Mouse (Mus musculus) spleen, adult 12 weeks (tissue): ENCODE results near the gene Oard1.

Experiments used
- DNase-seq: peaks from one replicate; pipeline ENCODE4 v3.0.0; 2022; ENCODE audit warnings: low spot score

Oard1 gene

GRCm38 (mm10) chr17:48409380-48410298 lies at the start of gene Oard1, which contains the start of gene Nfya:
TSS of gene Oard1 (plus strand) at chr17:48410014.
TSS of gene Nfya (minus strand) at chr17:48409906.
- peak; percentile 100 for DNase-seq

GRCm38 (mm10) chr17:48360462-48360861 lies 49.4 kb upstream of the Oard1 start:
- DNase-seq, result no peak

- no peak for DNase-seq
Measured at GRCm38 (mm10) chr17:48362346-48362745, 47.5 kb upstream of the Oard1 start.

- DNase-seq, result no peak
Measured at GRCm38 (mm10) chr17:48362966-48363365, 46.8 kb upstream of the Oard1 start.

GRCm38 (mm10) chr17:48363421-48363965 lies 46.3 kb upstream of the Oard1 start:
- DNase-seq, result no peak

GRCm38 (mm10) chr17:48365511-48366155 lies 44.2 kb upstream of the Oard1 start:
- no peak for DNase-seq

GRCm38 (mm10) chr17:48366806-48367205 lies 43.0 kb upstream of the Oard1 start:
- DNase-seq, result no peak

- DNase-seq, result no peak
Measured at GRCm38 (mm10) chr17:48371621-48372020, 38.2 kb upstream of the Oard1 start.

- no peak for DNase-seq
Measured at GRCm38 (mm10) chr17:48372987-48373386, 36.8 kb upstream of the Oard1 start.

- DNase-seq, result no peak
Measured at GRCm38 (mm10) chr17:48376102-48376501, 33.7 kb upstream of the Oard1 start.

GRCm38 (mm10) chr17:48379050-48379449 lies 30.8 kb upstream of the Oard1 start:
- no peak for DNase-seq

GRCm38 (mm10) chr17:48385786-48386461 lies 23.9 kb upstream of the Oard1 start:
- DNase-seq, result no peak

- no peak for DNase-seq
Measured at GRCm38 (mm10) chr17:48388666-48389065, 21.1 kb upstream of the Oard1 start.

GRCm38 (mm10) chr17:48389442-48389841 lies 20.4 kb upstream of the Oard1 start:
- DNase-seq, result no peak

- DNase-seq, result no peak
Measured at GRCm38 (mm10) chr17:48391446-48391845, 18.4 kb upstream of the Oard1 start.

- DNase-seq, result no peak
Measured at GRCm38 (mm10) chr17:48392616-48393015, 17.2 kb upstream of the Oard1 start.

- DNase-seq, result no peak
Measured at GRCm38 (mm10) chr17:48401710-48402109, 8.1 kb upstream of the Oard1 start.

- DNase-seq, result no peak
Measured at GRCm38 (mm10) chr17:48402751-48403150, 7.1 kb upstream of the Oard1 start.

GRCm38 (mm10) chr17:48403848-48404247 lies 6.0 kb upstream of the Oard1 start:
- DNase-seq, result no peak

- DNase-seq, result no peak
Measured at GRCm38 (mm10) chr17:48404706-48405105, 5.1 kb upstream of the Oard1 start.

- no peak for DNase-seq
Measured at GRCm38 (mm10) chr17:48407154-48407553, 2.7 kb upstream of the Oard1 start.

- no peak for DNase-seq
Measured at GRCm38 (mm10) chr17:48407910-48408525, 1.8 kb upstream of the Oard1 start.
